Comparison of ENCODE assay signal across 10 mouse cellular contexts in the genomic region with DNA sequence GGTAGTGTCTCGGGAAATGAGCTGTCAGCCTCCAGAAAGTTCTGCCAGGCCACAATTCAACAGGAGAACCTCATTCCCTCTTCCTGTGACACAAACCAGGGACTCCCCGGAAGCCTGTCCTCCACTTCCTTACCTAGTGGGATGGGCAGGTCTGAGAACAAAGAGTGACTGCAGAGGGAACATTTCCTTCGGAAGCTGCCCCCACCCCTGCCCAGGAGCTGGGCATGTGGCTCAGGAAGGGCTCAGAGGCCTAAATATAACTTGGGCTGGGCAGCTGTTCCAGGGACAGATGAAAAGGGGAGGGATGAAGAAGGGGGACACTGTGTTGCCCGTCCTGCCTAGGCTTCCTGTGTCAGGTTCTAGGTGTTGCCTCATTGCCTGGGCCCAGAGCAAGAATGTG. TPM values are rescaled to one million over a fixed set of nuclear protein-coding genes. Genes with fewer than 3 reads are reported as not detected.
DNase-seq lines count a peak whose midpoint lies in the region; ATAC-seq lines count a peak whose summit lies in the region.
"Had no signal": no experiment of that assay in that cellular context is flagged by ENCODE, and none has a peak within 500 bp of the region (broad histone marks: within the 10 kb centered on the region; RNA-seq: fewer than 3 reads in every experiment).

No protein-coding gene starts in this region.

- H3K9ac ChIP-seq in lung, embryonic 16.5 days (ENCODE audit: low read length), result no peak overlapping the region

- intact Hi-C loops in gastrocnemius, postnatal 14 days (cut with DNase I; ENCODE audit: low total_unique reads), result no loop called here
- intact Hi-C loops in left cerebral cortex, postnatal 4 days (cut with DNase I), result loop anchor here (10.0 kb wide), 1 partner anchor 167 kb away; the partner anchor contains the start of gene Ltbp4

- peak; percentile 66 to 70 for DNase-seq in adrenal gland, postnatal 36 days
- peak; percentile 45 for DNase-seq in gastrocnemius, postnatal 14 days
- DNase-seq in heart, postnatal 4 days, result peak; percentile 39
- DNase-seq in right cerebral cortex, postnatal 25 days, result no peak
- no peak for DNase-seq in cerebellum, postnatal 4 days (ENCODE audit: low spot score in 2 of 2)
- no peak for DNase-seq in left cerebral cortex, postnatal 4 days
- DNase-seq in Muller cell, postnatal 12 days (ENCODE audit: inconsistent ontology term), result no peak
- DNase-seq: layer of hippocampus, adult 9-11 months had no signal

- peaks cover 5% of the 10 kb centered on the region for H3K4me1 ChIP-seq in lung, embryonic 16.5 days (replicated peaks; ENCODE audit: control insufficient read depth, insufficient read depth, low read length)

- no peaks in the 10 kb centered on the region for H3K9me3 ChIP-seq in lung, embryonic 16.5 days (ENCODE audit: control insufficient read depth, low read length)

- ATAC-seq in lung, embryonic 16.5 days (ENCODE audit: low read depth), result peak; percentile 55; the same call in 1 of the 2 replicates

- H3K4me3 ChIP-seq in lung, embryonic 16.5 days (ENCODE audit: low read length), result no peak overlapping the region

- H3K27ac ChIP-seq in lung, embryonic 16.5 days (ENCODE audit: low read length), result peak overlapping the region; percentile 67
- H3K27ac ChIP-seq: macrophage had no signal

- WGBS in lung, embryonic 16.5 days, result 40% methylated on average over 4 of the region's 4 CpGs

- no peaks in the 10 kb centered on the region for H3K27me3 ChIP-seq in lung, embryonic 16.5 days (ENCODE audit: control insufficient read depth, insufficient read depth, low read depth, low read length)

- H3K36me3 ChIP-seq in lung, embryonic 16.5 days (ENCODE audit: control insufficient read depth, insufficient read depth, low read length), result no peaks in the 10 kb centered on the region

- no peak overlapping the region for H3K4me2 ChIP-seq in lung, embryonic 16.5 days (ENCODE audit: low read depth, low read length)

RNA-seq across cellular contexts. Expression of gene Prx, which starts 2.5 kb away (rescaled TPM):
- total RNA-seq in adrenal gland, postnatal 36 days (2021), result 1 to 10 TPM; 2.1 to 3.2 TPM
- total RNA-seq in gastrocnemius, postnatal 14 days (2021), result 10 to 100 TPM; 11.2 to 48.8 TPM
- 1 to 10 TPM; 4.1 to 5.9 TPM for total RNA-seq in heart, postnatal 4 days (2021)
- 13.0 and 13.6 TPM in 2 replicates for polyA plus RNA-seq in lung, embryonic 16.5 days (2015; fragmentation: Nextera tagmentation; extraction: Ambion mirVana)
- total RNA-seq in left cerebral cortex, postnatal 4 days (2021), result 1 to 10 TPM; 2.6 to 2.7 TPM

RNA-seq across cellular contexts. Expression of gene Sertad1, which starts 14.9 kb away (rescaled TPM):
- total RNA-seq in adrenal gland, postnatal 36 days (2021), result 10 to 100 TPM; 30.0 to 38.4 TPM
- 10 to 100 TPM in 1 of 2 experiments, 1 to 10 TPM in 1; 8.7 to 10.1 TPM for total RNA-seq in gastrocnemius, postnatal 14 days (2021)
- 10 to 100 TPM; 14.4 to 15.5 TPM for total RNA-seq in heart, postnatal 4 days (2021)
- 55.6 and 57.3 TPM in 2 replicates for polyA plus RNA-seq in lung, embryonic 16.5 days (2015; fragmentation: Nextera tagmentation; extraction: Ambion mirVana)
- total RNA-seq in left cerebral cortex, postnatal 4 days (2021), result 1 to 10 TPM; 3.3 to 3.5 TPM

RNA-seq across cellular contexts. Expression of gene Hipk4, which starts 21.4 kb away (rescaled TPM):
- total RNA-seq in adrenal gland, postnatal 36 days (2021), result under 1 TPM; 0.23 to 0.26 TPM
- total RNA-seq in gastrocnemius, postnatal 14 days (2021), result under 1 TPM; 0.16 to 0.22 TPM
- total RNA-seq in heart, postnatal 4 days (2021), result 1 to 10 TPM in 1 of 2 experiments, under 1 TPM in 1; 0.83 to 1.0 TPM
- 0.72 and 1.1 TPM in 2 replicates for polyA plus RNA-seq in lung, embryonic 16.5 days (2015; fragmentation: Nextera tagmentation; extraction: Ambion mirVana)
- total RNA-seq in left cerebral cortex, postnatal 4 days (2021), result 1 to 10 TPM in 1 of 2 experiments, under 1 TPM in 1; 0.40 to 1.1 TPM

RNA-seq across cellular contexts. Expression of gene Sertad3, which starts 28.1 kb away (rescaled TPM):
- total RNA-seq in adrenal gland, postnatal 36 days (2021), result 10 to 100 TPM; 15.9 to 16.3 TPM
- 10 to 100 TPM in 1 of 2 experiments, 1 to 10 TPM in 1; 9.0 to 10.0 TPM for total RNA-seq in gastrocnemius, postnatal 14 days (2021)
- total RNA-seq in heart, postnatal 4 days (2021), result 10 to 100 TPM in 1 of 2 experiments, 1 to 10 TPM in 1; 7.4 to 10.1 TPM
- 28.4 and 30.7 TPM in 2 replicates for polyA plus RNA-seq in lung, embryonic 16.5 days (2015; fragmentation: Nextera tagmentation; extraction: Ambion mirVana)
- 1 to 10 TPM; 3.1 to 3.2 TPM for total RNA-seq in left cerebral cortex, postnatal 4 days (2021)

RNA-seq across cellular contexts. Expression of gene Pld3, which starts 51.4 kb away (rescaled TPM):
- total RNA-seq in adrenal gland, postnatal 36 days (2021), result 100 to 1,000 TPM; 106 to 146 TPM
- 10 to 100 TPM; 23.1 to 27.8 TPM for total RNA-seq in gastrocnemius, postnatal 14 days (2021)
- total RNA-seq in heart, postnatal 4 days (2021), result 10 to 100 TPM; 28.9 to 32.4 TPM
- polyA plus RNA-seq in lung, embryonic 16.5 days (2015; fragmentation: Nextera tagmentation; extraction: Ambion mirVana), result 85.6 and 95.6 TPM in 2 replicates
- total RNA-seq in left cerebral cortex, postnatal 4 days (2021), result 100 to 1,000 TPM; 175 to 222 TPM

Comparison
In these comparisons a context has a peak if more than half of its experiments do, and no peak if none do; other contexts are left out.
1. DNase-seq: peak in adrenal gland, postnatal 36 days (2 of 2), gastrocnemius, postnatal 14 days (single experiment) and heart, postnatal 4 days (single experiment); none in right cerebral cortex, postnatal 25 days (single experiment), cerebellum, postnatal 4 days (0 of 2), left cerebral cortex, postnatal 4 days (single experiment) and Muller cell, postnatal 12 days (single experiment).